Mouse (Mus musculus) cerebellum, adult 8-10 months (tissue): ENCODE data around the gene Fam170b.

Source experiments
- DNase-seq: peaks from one replicate; pipeline ENCODE4 v3.0.0; 2022

The Fam170b gene

GRCm38 (mm10) chr14:32833847-32834246 lies at the start of gene Fam170b:
Gene Fam170b (plus strand): TSS chr14:32833962.
- DNase-seq = no peak

GRCm38 (mm10) chr14:32784130-32784747 lies 49.5 kb upstream of the Fam170b start:
- no peak for DNase-seq

GRCm38 (mm10) chr14:32784748-32785134 lies 49.0 kb upstream of the Fam170b start:
- no peak for DNase-seq

GRCm38 (mm10) chr14:32785556-32786130 lies 48.1 kb upstream of the Fam170b start, which contains the start of gene Tmem273:
Gene Tmem273 (plus strand): TSS chr14:32785963.
- DNase-seq = no peak

GRCm38 (mm10) chr14:32787691-32788090 lies 46.1 kb upstream of the Fam170b start:
- DNase-seq = no peak

- no peak for DNase-seq
Measured at GRCm38 (mm10) chr14:32796375-32796774, 37.4 kb upstream of the Fam170b start.

GRCm38 (mm10) chr14:32797803-32798202 lies 36.0 kb upstream of the Fam170b start:
- DNase-seq = no peak

GRCm38 (mm10) chr14:32798355-32798754 lies 35.4 kb upstream of the Fam170b start:
- DNase-seq = no peak

- DNase-seq = no peak
Measured at GRCm38 (mm10) chr14:32800048-32800447, 33.7 kb upstream of the Fam170b start.

GRCm38 (mm10) chr14:32801016-32801661 lies 32.6 kb upstream of the Fam170b start:
- no peak for DNase-seq

- no peak for DNase-seq
Measured at GRCm38 (mm10) chr14:32801662-32802024, 32.1 kb upstream of the Fam170b start.

GRCm38 (mm10) chr14:32810111-32810510 lies 23.7 kb upstream of the Fam170b start:
- DNase-seq = no peak

- DNase-seq = no peak
Measured at GRCm38 (mm10) chr14:32812429-32812828, 21.3 kb upstream of the Fam170b start.

- no peak for DNase-seq
Measured at GRCm38 (mm10) chr14:32814961-32815360, 18.8 kb upstream of the Fam170b start.

- DNase-seq = no peak
Measured at GRCm38 (mm10) chr14:32816533-32816932, 17.2 kb upstream of the Fam170b start.

GRCm38 (mm10) chr14:32817258-32817657 lies 16.5 kb upstream of the Fam170b start:
- no peak for DNase-seq

GRCm38 (mm10) chr14:32819297-32819696 lies 14.5 kb upstream of the Fam170b start:
- DNase-seq = no peak

GRCm38 (mm10) chr14:32822812-32823211 lies 10.9 kb upstream of the Fam170b start:
- no peak for DNase-seq

GRCm38 (mm10) chr14:32823861-32824260 lies 9.9 kb upstream of the Fam170b start:
- DNase-seq = no peak

GRCm38 (mm10) chr14:32824267-32825150 lies 9.3 kb upstream of the Fam170b start:
- no peak for DNase-seq

- no peak for DNase-seq
Measured at GRCm38 (mm10) chr14:32825426-32826032, 8.2 kb upstream of the Fam170b start.

GRCm38 (mm10) chr14:32827165-32827564 lies 6.6 kb upstream of the Fam170b start:
- no peak for DNase-seq
